Mouse (Mus musculus): Measurements from ENCODE around the gene Chrm1. TPM values are rescaled to one million over a fixed set of nuclear protein-coding genes. Genes with fewer than 3 reads are reported as not detected.
A peak's percentile ranks its signal among the peaks of the same experiment; 100 is the strongest.

Gene Chrm1
- polyA plus RNA-seq, 1 experiment from 2014 or later: 0.12 TPM

GRCm38 (mm10) chr19:8673336-8674063, 9.9 kb downstream of the Chrm1 start:
- H3K4me1 ChIP-seq (replicated peaks; ENCODE audit: control insufficient read depth, insufficient read depth, low read length): peaks cover 14% of the 10 kb centered on the region
- H3K27ac ChIP-seq (ENCODE audit: low read depth, low read length): peak overlapping the region; percentile 72
- no peaks in the 10 kb centered on the region for H3K9me3 ChIP-seq (ENCODE audit: control insufficient read depth, low read length)
- H3K27me3 ChIP-seq (replicated peaks; ENCODE audit: control insufficient read depth, insufficient read depth, low read length): no peaks in the 10 kb centered on the region
- WGBS: 31% methylated on average over 9 of the region's 9 CpGs
- H3K4me3 ChIP-seq (ENCODE audit: low read depth, low read length): no peak overlapping the region
- H3K4me2 ChIP-seq: peak overlapping the region; percentile 44
- no peak overlapping the region for H3K9ac ChIP-seq (ENCODE audit: low read depth, low read length)
- ATAC-seq (replicated peaks; ENCODE audit: low FRiP score) (peak; percentile 69), DNase-seq (ENCODE audit: low spot score) (no peak)
- H3K36me3 ChIP-seq (ENCODE audit: control insufficient read depth, insufficient read depth, low read length): no peaks in the 10 kb centered on the region

- 42% methylated on average over 18 of the region's 18 CpGs for WGBS
- no peaks in the 10 kb centered on the region for H3K27me3 ChIP-seq (replicated peaks; ENCODE audit: control insufficient read depth, insufficient read depth, low read length)
- DNase-seq (ENCODE audit: low spot score): no peak
- no peak overlapping the region for H3K27ac ChIP-seq (ENCODE audit: low read depth, low read length)
- H3K4me3 ChIP-seq (ENCODE audit: low read depth, low read length): no peak overlapping the region
- peaks cover 2% of the 10 kb centered on the region; the same call in 1 of the 2 replicates for H3K4me1 ChIP-seq (replicated peaks; ENCODE audit: control insufficient read depth, insufficient read depth, low read length)
- H3K4me2 ChIP-seq: peak overlapping the region; percentile 41
- no peaks in the 10 kb centered on the region for H3K9me3 ChIP-seq (ENCODE audit: control insufficient read depth, low read length)
- no peak overlapping the region for H3K9ac ChIP-seq (ENCODE audit: low read depth, low read length)
- no peaks in the 10 kb centered on the region for H3K36me3 ChIP-seq (ENCODE audit: control insufficient read depth, insufficient read depth, low read length)
- peak; percentile 25 for ATAC-seq (replicated peaks; ENCODE audit: low FRiP score)
Observed at GRCm38 (mm10) chr19:8679031-8679779, 15.6 kb downstream of the Chrm1 start.

GRCm38 (mm10) chr19:8681633-8682362, 18.2 kb downstream of the Chrm1 start:
- Histone ChIP-seq H3K36me3 (ENCODE audit: control insufficient read depth, insufficient read depth, low read length) (no peaks in the 10 kb centered on the region), H3K4me2 (no peak overlapping the region), H3K4me3 (ENCODE audit: low read depth, low read length) (no peak overlapping the region), H3K9ac (ENCODE audit: low read depth, low read length) (no peak overlapping the region), H3K27me3 (replicated peaks; ENCODE audit: control insufficient read depth, insufficient read depth, low read length) (no peaks in the 10 kb centered on the region), H3K4me1 (replicated peaks; ENCODE audit: control insufficient read depth, insufficient read depth, low read length) (peaks cover 2% of the 10 kb centered on the region; the same call in 1 of the 2 replicates), H3K9me3 (ENCODE audit: control insufficient read depth, low read length) (no peaks in the 10 kb centered on the region), H3K27ac (ENCODE audit: low read depth, low read length) (no peak overlapping the region)
- ATAC-seq (replicated peaks; ENCODE audit: low FRiP score): no peak
- WGBS: 81% methylated on average over 4 of the region's 4 CpGs
- no peak for DNase-seq (ENCODE audit: low spot score)

GRCm38 (mm10) chr19:8682996-8683395, 19.4 kb downstream of the Chrm1 start:
- no peaks in the 10 kb centered on the region for H3K36me3 ChIP-seq (ENCODE audit: control insufficient read depth, insufficient read depth, low read length)
- H3K27me3 ChIP-seq (replicated peaks; ENCODE audit: control insufficient read depth, insufficient read depth, low read length): no peaks in the 10 kb centered on the region
- WGBS: 1% methylated on average over 3 of the region's 3 CpGs
- no peaks in the 10 kb centered on the region for H3K9me3 ChIP-seq (ENCODE audit: control insufficient read depth, low read length)
- no peak overlapping the region for H3K27ac ChIP-seq (ENCODE audit: low read depth, low read length)
- H3K4me3 ChIP-seq (ENCODE audit: low read depth, low read length): no peak overlapping the region
- H3K4me2 ChIP-seq: no peak overlapping the region
- no peak overlapping the region for H3K9ac ChIP-seq (ENCODE audit: low read depth, low read length)
- H3K4me1 ChIP-seq (replicated peaks; ENCODE audit: control insufficient read depth, insufficient read depth, low read length): peaks cover 2% of the 10 kb centered on the region; the same call in 1 of the 2 replicates
- ATAC-seq (replicated peaks; ENCODE audit: low FRiP score) (peak; percentile 43), DNase-seq (ENCODE audit: low spot score) (peak; percentile 64)

GRCm38 (mm10) chr19:8683627-8684026, 20.0 kb downstream of the Chrm1 start:
- no peaks in the 10 kb centered on the region for H3K36me3 ChIP-seq (ENCODE audit: control insufficient read depth, insufficient read depth, low read length)
- ATAC-seq (replicated peaks; ENCODE audit: low FRiP score): no peak
- H3K4me3 ChIP-seq (ENCODE audit: low read depth, low read length): no peak overlapping the region
- H3K27me3 ChIP-seq (replicated peaks; ENCODE audit: control insufficient read depth, insufficient read depth, low read length): no peaks in the 10 kb centered on the region
- no peak overlapping the region for H3K9ac ChIP-seq (ENCODE audit: low read depth, low read length)
- H3K4me2 ChIP-seq: no peak overlapping the region
- H3K27ac ChIP-seq (ENCODE audit: low read depth, low read length): no peak overlapping the region
- peaks cover 2% of the 10 kb centered on the region; the same call in 1 of the 2 replicates for H3K4me1 ChIP-seq (replicated peaks; ENCODE audit: control insufficient read depth, insufficient read depth, low read length)
- WGBS: 79% methylated on average over 2 of the region's 2 CpGs
- no peaks in the 10 kb centered on the region for H3K9me3 ChIP-seq (ENCODE audit: control insufficient read depth, low read length)
- no peak for DNase-seq (ENCODE audit: low spot score)

- Histone ChIP-seq H3K4me1 (replicated peaks; ENCODE audit: control insufficient read depth, insufficient read depth, low read length) (peaks cover 5% of the 10 kb centered on the region), H3K9ac (ENCODE audit: low read depth, low read length) (no peak overlapping the region), H3K27ac (ENCODE audit: low read depth, low read length) (no peak overlapping the region), H3K36me3 (ENCODE audit: control insufficient read depth, insufficient read depth, low read length) (no peaks in the 10 kb centered on the region), H3K9me3 (ENCODE audit: control insufficient read depth, low read length) (no peaks in the 10 kb centered on the region), H3K27me3 (replicated peaks; ENCODE audit: control insufficient read depth, insufficient read depth, low read length) (no peaks in the 10 kb centered on the region), H3K4me3 (ENCODE audit: low read depth, low read length) (no peak overlapping the region), H3K4me2 (no peak overlapping the region)
- DNase-seq (ENCODE audit: low spot score) (no peak), ATAC-seq (replicated peaks; ENCODE audit: low FRiP score) (no peak)
- 78% methylated on average over 9 of the region's 9 CpGs for WGBS
Observed at GRCm38 (mm10) chr19:8691871-8692539, 28.4 kb downstream of the Chrm1 start.

GRCm38 (mm10) chr19:8692740-8693139, 29.2 kb downstream of the Chrm1 start:
- H3K4me1 ChIP-seq (replicated peaks; ENCODE audit: control insufficient read depth, insufficient read depth, low read length): peaks cover 5% of the 10 kb centered on the region
- DNase-seq (ENCODE audit: low spot score): no peak
- WGBS: 74% methylated on average over 5 of the region's 5 CpGs
- H3K9ac ChIP-seq (ENCODE audit: low read depth, low read length): no peak overlapping the region
- no peak overlapping the region for H3K4me2 ChIP-seq
- ATAC-seq (replicated peaks; ENCODE audit: low FRiP score): no peak
- no peaks in the 10 kb centered on the region for H3K27me3 ChIP-seq (replicated peaks; ENCODE audit: control insufficient read depth, insufficient read depth, low read length)
- H3K9me3 ChIP-seq (ENCODE audit: control insufficient read depth, low read length): no peaks in the 10 kb centered on the region
- no peak overlapping the region for H3K27ac ChIP-seq (ENCODE audit: low read depth, low read length)
- no peak overlapping the region for H3K4me3 ChIP-seq (ENCODE audit: low read depth, low read length)
- no peaks in the 10 kb centered on the region for H3K36me3 ChIP-seq (ENCODE audit: control insufficient read depth, insufficient read depth, low read length)

- Histone ChIP-seq H3K4me1 (replicated peaks; ENCODE audit: control insufficient read depth, insufficient read depth, low read length) (peaks cover 5% of the 10 kb centered on the region), H3K36me3 (ENCODE audit: control insufficient read depth, insufficient read depth, low read length) (no peaks in the 10 kb centered on the region), H3K4me3 (ENCODE audit: low read depth, low read length) (no peak overlapping the region), H3K9me3 (ENCODE audit: control insufficient read depth, low read length) (no peaks in the 10 kb centered on the region), H3K4me2 (peak overlapping the region; percentile 33; the same call in 1 of the 2 replicates), H3K27ac (ENCODE audit: low read depth, low read length) (no peak overlapping the region), H3K9ac (ENCODE audit: low read depth, low read length) (0 out of 2 replicates have a peak overlapping the region, but pooled peaks have one; percentile 22), H3K27me3 (replicated peaks; ENCODE audit: control insufficient read depth, insufficient read depth, low read length) (no peaks in the 10 kb centered on the region)
- DNase-seq (ENCODE audit: low spot score) (no peak), ATAC-seq (replicated peaks; ENCODE audit: low FRiP score) (peak; percentile 86)
- WGBS: 38% methylated on average over 5 of the region's 6 CpGs
Observed at GRCm38 (mm10) chr19:8695330-8695729, 31.7 kb downstream of the Chrm1 start.

Measured in liver, embryonic 11.5 days (tissue).